Mouse (Mus musculus) natural killer cell, adult 2 months (primary cell): Measurements from ENCODE around the gene Obsl1.

Experiments
- DNase-seq, 2 experiments: peaks; one replicate each; pipeline ENCODE4 v3.0.0; 2022; ENCODE audit warnings: low spot score in 2 of 2

The Obsl1 gene

GRCm38 (mm10) chr1:75518427-75518826, 12.2 kb upstream of the Obsl1 start:
- no peak for DNase-seq

- DNase-seq, result no peak
These were observed 11.7 kb upstream of the Obsl1 start for GRCm38 (mm10) chr1:75517984-75518383.

GRCm38 (mm10) chr1:75516703-75517380, 10.6 kb upstream of the Obsl1 start:
- DNase-seq, result no peak

GRCm38 (mm10) chr1:75512550-75512949, 6.3 kb upstream of the Obsl1 start:
- DNase-seq, result no peak

GRCm38 (mm10) chr1:75511437-75512210, 5.4 kb upstream of the Obsl1 start:
- DNase-seq, result no peak

GRCm38 (mm10) chr1:75510154-75510553, 3.9 kb upstream of the Obsl1 start:
- DNase-seq, result no peak

GRCm38 (mm10) chr1:75509586-75509985, 3.3 kb upstream of the Obsl1 start:
- DNase-seq, result no peak

- DNase-seq, result no peak
These were observed 754 bp upstream of the Obsl1 start, which contains the start of gene Inha for GRCm38 (mm10) chr1:75507006-75507405. Inha (plus strand) TSS chr1:75507077.

- no peak for DNase-seq
These were observed 895 bp downstream of the Obsl1 start for GRCm38 (mm10) chr1:75505159-75505955.

GRCm38 (mm10) chr1:75504256-75505045, 1.8 kb downstream of the Obsl1 start:
- no peak for DNase-seq

- no peak for DNase-seq
These were observed 2.6 kb downstream of the Obsl1 start for GRCm38 (mm10) chr1:75503651-75503980.

- no peak for DNase-seq
These were observed 3.2 kb downstream of the Obsl1 start for GRCm38 (mm10) chr1:75502945-75503650.

GRCm38 (mm10) chr1:75501905-75502304, 4.3 kb downstream of the Obsl1 start:
- no peak for DNase-seq

GRCm38 (mm10) chr1:75499441-75499840, 6.8 kb downstream of the Obsl1 start:
- DNase-seq, result no peak

- DNase-seq, result no peak
These were observed 7.4 kb downstream of the Obsl1 start for GRCm38 (mm10) chr1:75498897-75499296.

- no peak for DNase-seq
These were observed 11.2 kb downstream of the Obsl1 start for GRCm38 (mm10) chr1:75494878-75495548.

GRCm38 (mm10) chr1:75492579-75493170, 13.6 kb downstream of the Obsl1 start:
- no peak for DNase-seq

GRCm38 (mm10) chr1:75490785-75491551, 15.3 kb downstream of the Obsl1 start:
- no peak for DNase-seq
